Mouse (Mus musculus) kidney, adult 2 months (tissue): ENCODE measurements around the gene Mup21. TPM values are rescaled to one million over a fixed set of nuclear protein-coding genes. Genes with fewer than 3 reads are reported as not detected.
"Not testable (repeated sequence)": the region's sequence is repeated elsewhere in the genome, so short reads cannot be mapped to it uniquely, and the experiment has no call there.

ENCODE experiments used
- DNase-seq: peaks from one replicate; pipeline ENCODE4 v3.0.0; 2021
- H3K27ac ChIP-seq: fragments of 200-500 bp; 2 replicates; pipeline ENCODE4 v1.5.1; 2012; ENCODE audit warnings: low read depth, low read length, control low read depth, inconsistent platforms; ENCODE audit not compliant: insufficient read depth
- H3K27me3 ChIP-seq: fragments of 200-500 bp; replicated peaks from 2 replicates; pipeline ENCODE4 v1.6.1; 2012; ENCODE audit warnings: mild to moderate bottlenecking, moderate library complexity, low read length, inconsistent platforms; ENCODE audit not compliant: control insufficient read depth, insufficient read depth
- H3K36me3 ChIP-seq: fragments of 200-500 bp; 2 replicates; pipeline ENCODE4 v1.6.1; 2012; ENCODE audit warnings: mild to moderate bottlenecking, moderate library complexity, low read length, inconsistent platforms; ENCODE audit not compliant: control insufficient read depth, insufficient read depth
- H3K4me1 ChIP-seq: fragments of 200-500 bp; 2 replicates; pipeline ENCODE4 v1.6.1; 2011; ENCODE audit warnings: low read length; ENCODE audit not compliant: control insufficient read depth, insufficient read depth
- H3K4me3 ChIP-seq: fragments of 200-500 bp; 2 replicates; pipeline ENCODE4 v1.5.1; 2011; ENCODE audit warnings: mild to moderate bottlenecking, low read depth, low read length, control low read depth; ENCODE audit not compliant: insufficient read depth
- CTCF ChIP-seq: fragments of 200-500 bp; conservative IDR thresholded peaks from 2 replicates; pipeline ENCODE4 v1.5.1; 2011; ENCODE audit warnings: low read depth, mild to moderate bottlenecking, control low read depth, low read length, moderate library complexity, mixed read lengths; ENCODE audit not compliant: insufficient read depth, insufficient read length
- POLR2A ChIP-seq: fragments of 200-500 bp; IDR thresholded peaks from one replicate; pipeline ENCODE4 v1.6.1; 2011; ENCODE audit warnings: low read depth, low read length, control low read depth
- WGBS: fragments of 180-500 bp; shearing (Covaris S2); methylation state at CpG from one replicate; pipeline ENCODE4 v1.1.7; 2018; 5-methylcytosine and 5-hydroxymethylcytosine counted together
- polyA plus RNA-seq: library from polyadenylated mRNA; depleted of rRNA; stranded (reverse); fragments of >200 nt; gene quantifications from 2 replicates; pipeline ENCODE4 v1.2.3, GENCODE M21; 2012; rRNA removed

The Mup21 gene
- polyA plus RNA-seq: not detected in 2 replicates

DNA sequence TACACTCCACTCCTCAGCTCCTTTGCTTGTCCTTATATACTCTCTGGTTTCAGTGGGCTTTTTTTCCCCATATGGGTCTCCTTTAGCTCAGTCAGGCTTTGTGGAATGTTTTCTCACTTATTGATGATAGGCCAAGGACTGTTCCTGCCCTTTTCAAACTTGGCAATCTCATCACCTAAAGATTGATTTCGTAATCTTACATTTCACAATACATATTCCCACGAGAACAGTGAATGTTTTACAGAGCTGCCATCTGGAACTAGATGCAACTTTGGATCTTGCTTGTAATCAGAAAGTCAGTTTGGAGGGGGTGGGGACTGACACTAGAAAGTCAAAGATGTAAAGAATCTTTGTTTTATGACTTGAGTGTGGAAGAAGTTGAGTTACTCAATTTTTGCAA, at the start of gene Mup21:
TSS of gene Mup21 (minus strand) at position 53 of the 400 bp plus-strand sequence.
- no peaks in the 10 kb centered on the region for H3K4me1 ChIP-seq
- no peak within 1 kb of the TSS for H3K4me3 ChIP-seq
- no peak for TF ChIP-seq POLR2A
- no peak for TF ChIP-seq CTCF
- H3K36me3 ChIP-seq: no peaks in the 10 kb centered on the region
- 74% methylated on average over 2 of the region's 2 CpGs for WGBS
- H3K27ac ChIP-seq: no peak within 1 kb of the TSS
- H3K27me3 ChIP-seq: no peaks in the 10 kb centered on the region
- no peak for DNase-seq

DNA sequence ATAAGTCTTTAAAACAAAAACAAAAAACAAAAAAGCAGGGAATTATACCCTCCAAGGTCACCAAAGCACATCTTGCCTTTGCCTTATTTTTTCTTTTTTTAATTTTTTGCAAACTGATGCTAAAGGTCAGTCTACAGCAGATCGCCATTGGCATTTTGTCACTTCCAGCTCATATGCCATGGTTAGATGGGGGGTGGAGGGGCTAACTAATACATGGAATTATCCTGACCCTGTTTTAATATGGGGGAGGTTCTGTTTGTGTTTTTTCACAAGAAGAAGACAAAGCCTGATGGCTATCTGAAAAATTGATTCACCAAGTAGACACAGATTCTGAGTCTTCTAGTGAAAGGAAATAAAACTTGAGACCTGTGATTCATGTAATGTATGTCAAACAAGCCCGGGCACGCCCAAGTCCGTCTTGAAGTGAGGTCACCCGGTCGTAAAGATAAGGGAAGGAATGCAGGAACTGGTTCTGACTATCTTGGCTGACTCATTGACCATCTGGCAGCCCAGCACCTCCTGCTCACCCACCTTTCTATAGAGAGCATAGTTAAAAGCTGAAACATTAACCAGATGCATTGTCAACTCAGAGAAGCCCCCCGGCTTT, 49.4 kb upstream of the Mup21 start:
- 75% methylated on average over 7 of the region's 7 CpGs for WGBS
- no peaks in the 10 kb centered on the region for H3K27me3 ChIP-seq
- DNase-seq: no peak
- H3K4me1 ChIP-seq: no peaks in the 10 kb centered on the region
- no peak overlapping the region for H3K27ac ChIP-seq
- H3K36me3 ChIP-seq: peaks cover 7% of the 10 kb centered on the region
- TF ChIP-seq CTCF (no peak), POLR2A (no peak)
- no peak overlapping the region for H3K4me3 ChIP-seq

DNA sequence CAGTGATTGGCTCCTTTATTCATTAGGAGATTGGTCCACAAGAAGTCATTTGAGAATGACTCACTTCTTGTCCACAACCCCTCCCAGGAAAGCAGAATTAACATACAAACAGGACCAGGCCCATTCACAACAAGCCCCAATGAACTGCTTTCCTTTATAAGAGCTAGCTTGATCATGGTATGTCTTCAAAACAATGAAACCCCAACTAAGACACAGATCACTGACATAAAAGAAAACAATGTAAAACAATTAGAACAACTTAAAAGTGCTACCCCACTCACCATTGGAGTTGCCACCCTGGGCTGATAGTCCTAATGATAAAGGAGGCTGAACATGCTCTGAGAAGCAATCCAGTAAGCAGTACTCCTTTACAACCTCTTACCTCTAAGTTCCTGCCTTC, 38.1 kb upstream of the Mup21 start:
- H3K4me1 ChIP-seq: no peaks in the 10 kb centered on the region
- H3K27me3 ChIP-seq: no peaks in the 10 kb centered on the region
- no peak for DNase-seq
- no peak overlapping the region for H3K27ac ChIP-seq
- peaks cover 17% of the 10 kb centered on the region for H3K36me3 ChIP-seq
- no peak overlapping the region for H3K4me3 ChIP-seq
- TF ChIP-seq POLR2A (no peak), CTCF (no peak)

DNA sequence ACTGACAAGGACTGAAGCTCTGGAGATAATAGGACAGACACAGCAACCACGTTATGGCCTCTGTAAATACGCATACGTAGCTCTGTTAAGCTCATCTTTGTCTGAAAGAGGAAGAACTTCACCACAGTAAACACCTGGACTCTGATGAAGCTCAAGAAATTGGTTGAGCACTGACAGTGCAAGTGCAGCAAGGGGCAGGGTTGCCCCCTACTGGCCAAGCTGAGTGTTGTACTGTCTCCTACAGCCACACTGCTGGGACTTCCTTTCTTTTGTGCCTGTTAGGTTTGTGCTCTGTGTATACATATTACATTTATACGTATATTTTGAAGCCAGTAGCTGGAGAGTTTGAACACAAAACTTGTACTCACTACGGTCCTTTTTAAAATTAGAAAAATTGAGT, 26.6 kb upstream of the Mup21 start:
- TF ChIP-seq POLR2A (no peak), CTCF (peak; percentile 72)
- no peaks in the 10 kb centered on the region for H3K36me3 ChIP-seq
- no peaks in the 10 kb centered on the region for H3K27me3 ChIP-seq
- H3K4me1 ChIP-seq: no peaks in the 10 kb centered on the region
- no peak overlapping the region for H3K4me3 ChIP-seq
- H3K27ac ChIP-seq: no peak overlapping the region
- peak; percentile 18 for DNase-seq
- 48% methylated on average over 5 of the region's 5 CpGs for WGBS

DNA sequence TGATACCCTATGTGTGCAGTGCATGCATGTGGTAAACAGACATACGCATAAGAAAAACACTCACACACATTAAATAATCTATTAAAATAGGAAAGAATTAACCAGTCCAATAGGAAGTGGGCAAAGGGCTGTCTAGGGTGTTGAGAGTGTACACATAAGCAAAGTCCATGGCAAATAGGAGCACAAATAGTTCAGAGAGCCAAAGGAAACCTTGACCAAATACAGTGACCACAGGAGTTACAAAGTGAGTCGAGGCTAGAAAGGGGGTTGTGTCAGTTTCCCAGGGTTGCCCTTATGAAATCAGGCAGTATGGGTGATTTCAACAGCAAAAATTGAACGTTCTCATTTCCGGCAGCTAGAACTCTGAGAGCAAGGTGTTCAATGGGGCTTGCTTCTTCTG, 23.8 kb upstream of the Mup21 start:
- Histone ChIP-seq H3K4me3 (no peak overlapping the region), H3K36me3 (no peaks in the 10 kb centered on the region), H3K27me3 (no peaks in the 10 kb centered on the region), H3K4me1 (no peaks in the 10 kb centered on the region), H3K27ac (no peak overlapping the region)
- no peak for DNase-seq
- 81% methylated on average over 4 of the region's 4 CpGs for WGBS
- TF ChIP-seq CTCF: no peak
- TF ChIP-seq POLR2A: no peak

DNA sequence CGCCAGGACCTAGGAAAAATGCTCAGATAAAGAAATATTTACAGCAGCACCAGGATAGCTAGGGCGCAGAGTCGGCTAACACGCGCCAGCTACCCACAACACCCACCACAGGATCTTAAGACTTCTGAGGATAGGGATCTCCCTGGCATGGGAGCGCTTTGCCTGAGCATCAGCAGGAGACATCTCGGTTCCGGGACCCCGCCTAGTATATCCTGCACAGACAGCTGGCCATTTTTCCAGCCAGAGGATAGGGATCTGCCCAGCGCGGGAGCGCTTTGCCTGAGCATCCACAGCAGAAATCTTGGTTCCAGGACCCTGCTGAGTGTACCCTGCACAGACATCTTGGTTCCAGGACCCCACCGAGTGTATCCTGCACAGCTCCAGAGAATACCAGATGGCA, 17.0 kb upstream of the Mup21 start:
- WGBS: 92% methylated on average over 13 of the region's 13 CpGs
- not testable (repeated sequence) for H3K27me3 ChIP-seq, H3K4me3 ChIP-seq, H3K27ac ChIP-seq, DNase-seq, H3K4me1 ChIP-seq, H3K36me3 ChIP-seq

DNA sequence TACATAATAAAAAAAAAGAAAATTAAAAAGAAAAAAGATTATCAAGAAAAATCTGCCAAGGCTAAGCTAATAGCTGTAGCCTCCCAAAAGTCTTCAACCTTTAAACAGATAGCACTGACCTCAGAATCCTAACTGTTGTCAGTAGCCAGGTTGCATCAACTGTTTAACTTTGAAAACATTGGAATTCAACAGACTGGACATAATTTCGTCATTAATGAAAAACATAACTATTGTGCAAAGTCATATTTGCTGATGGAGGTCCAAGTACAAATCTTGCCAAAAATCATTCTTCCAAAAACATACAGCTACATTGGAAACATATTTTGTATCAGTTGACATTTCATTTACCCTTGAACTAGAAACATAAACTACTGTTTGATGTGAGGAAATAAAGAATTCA, 7.7 kb upstream of the Mup21 start:
- H3K4me1 ChIP-seq: no peaks in the 10 kb centered on the region
- DNase-seq: no peak
- TF ChIP-seq CTCF: no peak
- no peak for TF ChIP-seq POLR2A
- 56% methylated on average over 1 of the region's 1 CpGs for WGBS
- H3K4me3 ChIP-seq: no peak overlapping the region
- H3K27ac ChIP-seq: no peak overlapping the region
- no peaks in the 10 kb centered on the region for H3K27me3 ChIP-seq
- no peaks in the 10 kb centered on the region for H3K36me3 ChIP-seq

DNA sequence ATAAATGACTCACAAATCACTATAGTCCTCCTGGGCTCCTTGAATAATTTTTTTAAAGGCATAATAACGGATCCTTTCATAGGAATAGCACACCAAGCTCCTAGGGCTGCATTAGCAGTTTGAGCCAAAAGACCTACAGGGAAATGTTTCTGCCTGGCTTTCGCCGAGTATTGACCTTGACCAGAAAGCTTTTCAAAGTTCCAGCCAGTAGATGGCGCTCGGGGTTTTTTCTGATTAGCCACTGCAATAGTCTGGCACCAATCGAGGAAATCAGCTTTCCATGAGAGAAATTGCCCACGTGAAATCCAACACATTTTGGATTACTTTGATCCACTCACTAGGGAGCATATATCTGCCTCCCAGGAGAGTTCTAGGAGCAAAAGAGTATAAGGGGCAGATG, 17.0 kb downstream of the Mup21 start:
- Histone ChIP-seq H3K36me3 (no peaks in the 10 kb centered on the region), H3K4me1 (no peaks in the 10 kb centered on the region), H3K27ac (no peak overlapping the region), H3K27me3 (no peaks in the 10 kb centered on the region), H3K4me3 (no peak overlapping the region)
- DNase-seq: peak; percentile 46
- TF ChIP-seq POLR2A (no peak), CTCF (peak; percentile 30; the same call in 1 of the 2 replicates)
- WGBS: 52% methylated on average over 7 of the region's 7 CpGs
